Mouse (Mus musculus) thymus, adult 2 months (tissue): Measurements from ENCODE around the gene Acad10. TPM values are rescaled to one million over a fixed set of nuclear protein-coding genes. Genes with fewer than 3 reads are reported as not detected.

ENCODE experiments used
- DNase-seq: peaks from one replicate; pipeline ENCODE4 v3.0.0; 2021
- H3K27ac ChIP-seq: fragments of 200-500 bp; 2 replicates; pipeline ENCODE4 v1.5.1; 2012; ENCODE audit warnings: low read length, control low read depth; ENCODE audit not compliant: control insufficient read depth, insufficient read depth
- H3K27me3 ChIP-seq: fragments of 200-500 bp; 2 replicates; pipeline ENCODE4 v1.6.1; 2012; ENCODE audit warnings: mild to moderate bottlenecking, low read length, moderate library complexity, mixed read lengths; ENCODE audit not compliant: control insufficient read depth, insufficient read depth
- H3K36me3 ChIP-seq: fragments of 200-500 bp; 2 replicates; pipeline ENCODE4 v1.6.1; 2012; ENCODE audit warnings: mild to moderate bottlenecking, low read length, moderate library complexity; ENCODE audit not compliant: control insufficient read depth, insufficient read depth
- H3K4me1 ChIP-seq: fragments of 200-500 bp; replicated peaks from 2 replicates; pipeline ENCODE4 v1.6.1; 2012; ENCODE audit warnings: low read length; ENCODE audit not compliant: control insufficient read depth, insufficient read depth
- H3K4me3 ChIP-seq: fragments of 200-500 bp; 2 replicates; pipeline ENCODE4 v1.5.1; 2012; ENCODE audit warnings: mild to moderate bottlenecking, low read length, control low read depth, moderate library complexity; ENCODE audit not compliant: control insufficient read depth, insufficient read depth
- CTCF ChIP-seq: fragments of 200-500 bp; IDR thresholded peaks from 2 replicates; pipeline ENCODE4 v1.5.1; 2012; ENCODE audit warnings: mild to moderate bottlenecking, control low read depth, low read length, moderate library complexity, borderline replicate concordance; ENCODE audit not compliant: control insufficient read depth, poor library complexity, insufficient read depth; ENCODE audit errors: extremely low read depth
- POLR2A ChIP-seq: fragments of 200-500 bp; IDR thresholded peaks from 2 replicates; pipeline ENCODE4 v1.6.1; 2012; ENCODE audit warnings: mild to moderate bottlenecking, low read length, control low read depth, moderate library complexity; ENCODE audit not compliant: control insufficient read depth, poor library complexity, insufficient read depth; ENCODE audit errors: extremely low read depth
- whole genome bisulfite sequencing: fragments of 180-500 bp; shearing (Covaris S2); methylation state at CpG from one replicate; pipeline ENCODE4 v1.1.7; 2018; 5-methylcytosine and 5-hydroxymethylcytosine counted together
- polyA plus RNA-seq: library from polyadenylated mRNA; depleted of rRNA; stranded (reverse); fragments of >200 nt; gene quantifications from 2 replicates; pipeline ENCODE4 v1.2.3, GENCODE M21; 2012

Gene Acad10
- polyA plus RNA-seq, 1 experiment = 7.2 TPM

DNA sequence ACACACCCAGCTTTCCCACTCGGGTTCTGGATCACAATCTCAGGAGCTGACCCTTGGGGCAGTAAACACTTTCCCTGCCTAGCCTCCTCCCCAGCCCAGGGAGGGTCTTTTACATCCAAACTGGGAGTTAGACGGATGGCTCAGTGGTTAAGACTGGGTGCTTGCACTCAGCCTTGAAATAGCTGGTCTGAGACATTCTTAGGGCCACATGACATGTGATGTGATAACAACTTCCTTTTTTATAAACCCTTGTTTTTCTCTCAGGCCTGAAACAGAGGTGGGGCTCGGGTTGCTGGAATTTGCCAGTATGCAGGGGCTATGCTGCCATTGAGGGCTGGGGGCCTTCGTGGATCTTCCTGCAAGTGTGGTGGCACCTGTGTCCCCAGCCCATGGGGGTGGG, 63.0 kb downstream of the Acad10 start:
- no peak for TF ChIP-seq CTCF
- TF ChIP-seq POLR2A = no peak
- no peak for DNase-seq
- Histone ChIP-seq H3K27ac (no peak overlapping the region), H3K27me3 (no peaks in the 10 kb centered on the region), H3K4me1 (peaks cover 15% of the 10 kb centered on the region), H3K4me3 (no peak overlapping the region), H3K36me3 (no peaks in the 10 kb centered on the region)
- 51% methylated on average over 4 of the region's 4 CpGs for WGBS

DNA sequence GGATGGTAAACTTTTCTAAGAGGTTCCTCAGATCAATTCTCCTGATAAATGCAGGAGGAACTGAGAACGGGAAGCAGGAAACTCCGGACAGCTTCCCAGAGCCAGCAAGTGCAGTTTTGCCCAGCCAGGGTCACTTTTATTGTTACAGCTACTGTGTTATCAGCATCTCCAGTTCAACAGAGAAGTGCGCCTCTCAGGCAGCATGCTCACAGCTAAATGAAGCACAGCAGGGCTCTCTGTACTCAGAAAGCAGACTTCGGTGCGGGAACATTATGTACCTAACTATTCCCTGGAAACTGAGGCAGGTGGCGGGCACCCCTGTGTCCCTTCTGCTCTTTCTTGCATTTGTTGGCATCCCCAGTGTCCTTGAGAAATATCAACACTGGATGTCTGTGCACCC, 64.1 kb downstream of the Acad10 start:
- peaks cover 15% of the 10 kb centered on the region for H3K4me1 ChIP-seq
- TF ChIP-seq CTCF (no peak), POLR2A (no peak)
- DNase-seq = no peak
- H3K27me3 ChIP-seq = no peaks in the 10 kb centered on the region
- H3K27ac ChIP-seq = no peak overlapping the region
- WGBS = 86% methylated on average over 6 of the region's 6 CpGs
- H3K36me3 ChIP-seq = no peaks in the 10 kb centered on the region
- H3K4me3 ChIP-seq = no peak overlapping the region

GRCm38 (mm10) chr5:121595758-121596157, 64.6 kb downstream of the Acad10 start:
- WGBS = 93% methylated on average over 6 of the region's 6 CpGs
- H3K4me1 ChIP-seq = peaks cover 15% of the 10 kb centered on the region
- no peaks in the 10 kb centered on the region for H3K36me3 ChIP-seq
- no peak overlapping the region for H3K27ac ChIP-seq
- TF ChIP-seq POLR2A = no peak
- TF ChIP-seq CTCF = no peak
- no peak for DNase-seq
- no peaks in the 10 kb centered on the region for H3K27me3 ChIP-seq
- no peak overlapping the region for H3K4me3 ChIP-seq

GRCm38 (mm10) chr5:121594714-121595313, 65.5 kb downstream of the Acad10 start:
- no peak for TF ChIP-seq CTCF
- TF ChIP-seq POLR2A = no peak

GRCm38 (mm10) chr5:121593451-121594401, 66.6 kb downstream of the Acad10 start, which contains the start of gene Aldh2:
Gene Aldh2 (minus strand): TSS chr5:121593824.
- Histone ChIP-seq H3K27ac (no peak within 1 kb of the TSS), H3K4me3 (peak within 1 kb of the TSS; percentile 68), H3K4me1 (peaks cover 15% of the 10 kb centered on the region), H3K36me3 (no peaks in the 10 kb centered on the region), H3K27me3 (no peaks in the 10 kb centered on the region)
- peak; percentile 84 for DNase-seq
- TF ChIP-seq POLR2A = 0 out of 2 replicates have a peak, but pooled peaks have one; percentile 29
- no peak for TF ChIP-seq CTCF
- 2% methylated on average over 47 of the region's 47 CpGs for WGBS

More at GRCm38 (mm10) chr5:121594714-121595313, 65.5 kb downstream of the Acad10 start:
- 81% methylated on average over 6 of the region's 6 CpGs for WGBS
- H3K4me3 ChIP-seq = no peak overlapping the region
- no peak overlapping the region for H3K27ac ChIP-seq
- no peak for DNase-seq
- H3K27me3 ChIP-seq = no peaks in the 10 kb centered on the region
- no peaks in the 10 kb centered on the region for H3K36me3 ChIP-seq
- H3K4me1 ChIP-seq = peaks cover 15% of the 10 kb centered on the region

- no peak for DNase-seq
- Histone ChIP-seq H3K36me3 (no peaks in the 10 kb centered on the region), H3K4me3 (peak overlapping the region; percentile 68), H3K4me1 (peaks cover 15% of the 10 kb centered on the region), H3K27ac (no peak overlapping the region), H3K27me3 (no peaks in the 10 kb centered on the region)
- TF ChIP-seq POLR2A = no peak
- TF ChIP-seq CTCF = no peak
- 5% methylated on average over 33 of the region's 33 CpGs for WGBS
Measured at GRCm38 (mm10) chr5:121592816-121593407, 67.4 kb downstream of the Acad10 start.
